Mouse (Mus musculus): Measurements from ENCODE around the gene Stac. TPM values are rescaled to one million over a fixed set of nuclear protein-coding genes. Genes with fewer than 3 reads are reported as not detected.

Stac gene
- not detected in 2 replicates for polyA plus RNA-seq (2012)

- TF ChIP-seq GATA1 (IDR thresholded peaks at IDR 0.05; ENCODE audit: low read length), result no peak
These were observed at the start of gene Stac for GRCm38 (mm10) chr9:111689680-111690483. Gene Stac (minus strand): TSS chr9:111690348.

- TF ChIP-seq GATA1 (IDR thresholded peaks at IDR 0.05; ENCODE audit: low read length), result no peak
These were observed 49.5 kb upstream of the Stac start for GRCm38 (mm10) chr9:111739431-111740245.

- TF ChIP-seq GATA1 (IDR thresholded peaks at IDR 0.05; ENCODE audit: low read length), result no peak
These were observed 48.9 kb upstream of the Stac start for GRCm38 (mm10) chr9:111739026-111739425.

GRCm38 (mm10) chr9:111737796-111738195, 47.6 kb upstream of the Stac start:
- TF ChIP-seq GATA1 (IDR thresholded peaks at IDR 0.05; ENCODE audit: low read length), result no peak

GRCm38 (mm10) chr9:111735931-111736330, 45.8 kb upstream of the Stac start:
- no peak for TF ChIP-seq GATA1 (IDR thresholded peaks at IDR 0.05; ENCODE audit: low read length)

GRCm38 (mm10) chr9:111731939-111732670, 42.0 kb upstream of the Stac start:
- no peak for TF ChIP-seq GATA1 (IDR thresholded peaks at IDR 0.05; ENCODE audit: low read length)

- TF ChIP-seq GATA1 (IDR thresholded peaks at IDR 0.05; ENCODE audit: low read length), result no peak
These were observed 34.9 kb upstream of the Stac start for GRCm38 (mm10) chr9:111724981-111725593.

- TF ChIP-seq GATA1 (IDR thresholded peaks at IDR 0.05; ENCODE audit: low read length), result no peak
These were observed 24.3 kb upstream of the Stac start for GRCm38 (mm10) chr9:111714457-111714856.

GRCm38 (mm10) chr9:111700101-111700500, 10.0 kb upstream of the Stac start:
- no peak for TF ChIP-seq GATA1 (IDR thresholded peaks at IDR 0.05; ENCODE audit: low read length)

GRCm38 (mm10) chr9:111690484-111690855, 322 bp upstream of the Stac start:
- TF ChIP-seq GATA1 (IDR thresholded peaks at IDR 0.05; ENCODE audit: low read length), result no peak

GRCm38 (mm10) chr9:111689146-111689545, 1.0 kb downstream of the Stac start:
- no peak for TF ChIP-seq GATA1 (IDR thresholded peaks at IDR 0.05; ENCODE audit: low read length)

GRCm38 (mm10) chr9:111684170-111684569, 6.0 kb downstream of the Stac start:
- TF ChIP-seq GATA1 (IDR thresholded peaks at IDR 0.05; ENCODE audit: low read length), result no peak

GRCm38 (mm10) chr9:111679516-111679915, 10.6 kb downstream of the Stac start:
- TF ChIP-seq GATA1 (IDR thresholded peaks at IDR 0.05; ENCODE audit: low read length), result no peak

GRCm38 (mm10) chr9:111669816-111670215, 20.3 kb downstream of the Stac start:
- no peak for TF ChIP-seq GATA1 (IDR thresholded peaks at IDR 0.05; ENCODE audit: low read length)

- no peak for TF ChIP-seq GATA1 (IDR thresholded peaks at IDR 0.05; ENCODE audit: low read length)
These were observed 35.1 kb downstream of the Stac start for GRCm38 (mm10) chr9:111655066-111655465.

All from G1E-ER4 (cell line).